Mouse (Mus musculus) MEL (cell line): ENCODE data around the gene Kcna3. TPM values are rescaled to one million over a fixed set of nuclear protein-coding genes. Genes with fewer than 3 reads are reported as not detected.

ENCODE experiments used
- DNase-seq: peaks from one replicate; pipeline ENCODE4 v3.0.0; 2011; ENCODE audit warnings: low read depth, low spot score
- H3K27ac ChIP-seq: 2 replicates; pipeline ENCODE4 v1.5.1; 2012; ENCODE audit warnings: low read depth, mild to moderate bottlenecking, control low read depth, low read length, moderate library complexity; ENCODE audit not compliant: control insufficient read depth
- H3K27me3 ChIP-seq, 2 experiments: fragments of 150-350 bp in 1 of 2; sonication (generic) in 1 of 2; 2 replicates each; pipeline ENCODE4 v1.6.1; 2012; ENCODE audit warnings: low read length in 2 of 2, mild to moderate bottlenecking in 2 of 2, improper control_type of control experiment in 1 of 2, moderate library complexity in 1 of 2; ENCODE audit not compliant: insufficient read depth in 2 of 2, control insufficient read depth in 1 of 2
- H3K36me3 ChIP-seq, 2 experiments: 2 replicates each; pipeline ENCODE4 v1.6.1; 2012 to 2014; ENCODE audit warnings: low read length in 2 of 2, improper control_type of control experiment in 1 of 2, inconsistent platforms in 1 of 2, mild to moderate bottlenecking in 1 of 2; ENCODE audit not compliant: insufficient read depth in 2 of 2, control insufficient read depth in 1 of 2
- H3K4me1 ChIP-seq, 2 experiments: fragments of 150-350 bp in 1 of 2; sonication (generic) in 1 of 2; 2 replicates each; pipeline ENCODE4 v1.6.1; 2012; ENCODE audit warnings: low read length in 2 of 2, improper control_type of control experiment in 1 of 2, mild to moderate bottlenecking in 1 of 2; ENCODE audit not compliant: insufficient read depth in 2 of 2, control insufficient read depth in 1 of 2
- H3K4me3 ChIP-seq, 2 experiments: fragments of 150-350 bp in 1 of 2; sonication (generic) in 1 of 2; 2 replicates each; pipeline ENCODE4 v1.5.1; 2012; ENCODE audit warnings: low read depth in 2 of 2, low read length in 2 of 2, mild to moderate bottlenecking in 2 of 2, moderate library complexity in 2 of 2, control low read depth in 1 of 2, improper control_type of control experiment in 1 of 2; ENCODE audit not compliant: control insufficient read depth in 1 of 2, insufficient read depth in 1 of 2
- H3K79me2 ChIP-seq: 2 replicates; pipeline ENCODE4 v1.6.1; 2012; ENCODE audit warnings: mild to moderate bottlenecking, low read length, moderate library complexity; ENCODE audit not compliant: control insufficient read depth, poor library complexity, insufficient read depth
- H3K9ac ChIP-seq: 2 replicates; pipeline ENCODE4 v1.6.1; 2012; ENCODE audit warnings: low read depth, mild to moderate bottlenecking, control low read depth, low read length, moderate library complexity; ENCODE audit not compliant: control insufficient read depth, poor library complexity, severe bottlenecking
- H3K9me3 ChIP-seq: fragments of 150-350 bp; sonication (generic); replicated peaks from 2 replicates; pipeline ENCODE4 v1.6.1; 2012; ENCODE audit warnings: mild to moderate bottlenecking, low read length, improper control_type of control experiment, moderate library complexity; ENCODE audit not compliant: insufficient read depth
- CHD1 ChIP-seq: IDR thresholded peaks from 2 replicates; pipeline ENCODE4 v1.6.1; 2012; ENCODE audit warnings: low read depth, mild to moderate bottlenecking, inconsistent platforms, low read length, improper control_type of control experiment
- CHD2 ChIP-seq: IDR thresholded peaks from 2 replicates; pipeline ENCODE4 v1.6.1; 2011; ENCODE audit warnings: low read length, improper control_type of control experiment
- CTCF ChIP-seq, 3 experiments: IDR thresholded peaks in 2 of 3; conservative IDR thresholded peaks in 1 of 3; 2 replicates each; pipeline ENCODE4 v1.5.1; 2011 to 2012; ENCODE audit warnings: low read length in 3 of 3, low read depth in 2 of 3, mild to moderate bottlenecking in 2 of 3, improper control_type of control experiment in 1 of 3, inconsistent platforms in 1 of 3, mixed read lengths in 1 of 3, moderate library complexity in 1 of 3; ENCODE audit not compliant: control insufficient read depth in 1 of 3, insufficient read depth in 1 of 3, poor library complexity in 1 of 3, severe bottlenecking in 1 of 3
- E2F4 ChIP-seq: IDR thresholded peaks from 2 replicates; pipeline ENCODE4 v1.6.1; 2011; ENCODE audit warnings: low read depth, low read length, improper control_type of control experiment, borderline replicate concordance
- EP300 ChIP-seq, 2 experiments: IDR thresholded peaks; 2 replicates each; pipeline ENCODE4 v1.6.1; 2011; ENCODE audit warnings: improper control_type of control experiment in 2 of 2, low read length in 2 of 2, low read depth in 1 of 2, mild to moderate bottlenecking in 1 of 2
- GABPA ChIP-seq: IDR thresholded peaks from 2 replicates; pipeline ENCODE4 v1.6.1; 2012; ENCODE audit warnings: low read depth, mild to moderate bottlenecking, inconsistent platforms, low read length, improper control_type of control experiment, moderate library complexity
- HCFC1 ChIP-seq: IDR thresholded peaks from 2 replicates; pipeline ENCODE4 v1.6.1; 2012; ENCODE audit warnings: low read depth, mild to moderate bottlenecking, inconsistent platforms, low read length, improper control_type of control experiment, moderate library complexity
- JUND ChIP-seq: IDR thresholded peaks from 2 replicates; pipeline ENCODE4 v1.6.1; 2011; ENCODE audit warnings: low read depth, mild to moderate bottlenecking, improper control_type of control experiment, low read length
- MAX ChIP-seq: IDR thresholded peaks from 2 replicates; pipeline ENCODE4 v1.6.1; 2011; ENCODE audit warnings: low read length, improper control_type of control experiment
- MEF2A ChIP-seq: IDR thresholded peaks from 2 replicates; pipeline ENCODE4 v1.6.1; 2014; ENCODE audit warnings: low read depth, mild to moderate bottlenecking, inconsistent platforms, low read length, improper control_type of control experiment; ENCODE audit not compliant: poor library complexity, insufficient replicate concordance, severe bottlenecking; ENCODE audit errors: extremely low read depth
- MXI1 ChIP-seq: IDR thresholded peaks from 2 replicates; pipeline ENCODE4 v1.6.1; 2011; ENCODE audit warnings: mild to moderate bottlenecking, low read depth, low read length, improper control_type of control experiment
- MYB ChIP-seq: IDR thresholded peaks from 2 replicates; pipeline ENCODE4 v1.6.1; 2011; ENCODE audit warnings: mild to moderate bottlenecking, low read depth, low read length, improper control_type of control experiment
- NRF1 ChIP-seq: IDR thresholded peaks from 2 replicates; pipeline ENCODE4 v1.6.1; 2014; ENCODE audit warnings: low read depth, mild to moderate bottlenecking, inconsistent platforms, low read length, improper control_type of control experiment, moderate library complexity; ENCODE audit not compliant: poor library complexity, insufficient read depth, severe bottlenecking
- POLR2AphosphoS2 ChIP-seq: IDR thresholded peaks from 2 replicates; pipeline ENCODE4 v1.6.1; 2011; ENCODE audit warnings: low read length, improper control_type of control experiment
- SMC3 ChIP-seq: IDR thresholded peaks from 2 replicates; pipeline ENCODE4 v1.6.1; 2011; ENCODE audit warnings: low read depth, low read length, improper control_type of control experiment
- TBP ChIP-seq: IDR thresholded peaks from 2 replicates; pipeline ENCODE4 v1.8.0; 2011; ENCODE audit warnings: low read depth, low read length, improper control_type of control experiment
- TCF12 ChIP-seq: IDR thresholded peaks from 2 replicates; pipeline ENCODE4 v1.6.1; 2014; ENCODE audit warnings: low read depth, mild to moderate bottlenecking, inconsistent platforms, low read length, improper control_type of control experiment, moderate library complexity
- UBTF ChIP-seq: IDR thresholded peaks from 2 replicates; pipeline ENCODE4 v1.6.1; 2012; ENCODE audit warnings: low read depth, mild to moderate bottlenecking, inconsistent platforms, low read length, improper control_type of control experiment, moderate library complexity, borderline replicate concordance; ENCODE audit not compliant: insufficient read depth
- USF1 ChIP-seq: IDR thresholded peaks from 2 replicates; pipeline ENCODE4 v1.6.1; 2014; ENCODE audit warnings: low read depth, mild to moderate bottlenecking, inconsistent platforms, low read length, improper control_type of control experiment, moderate library complexity
- USF2 ChIP-seq, 2 experiments: IDR thresholded peaks; 2 replicates each; pipeline ENCODE4 v1.6.1; 2011 to 2012; ENCODE audit warnings: improper control_type of control experiment in 2 of 2, low read length in 2 of 2, borderline replicate concordance in 1 of 2, inconsistent platforms in 1 of 2, low read depth in 1 of 2, mild to moderate bottlenecking in 1 of 2; ENCODE audit not compliant: insufficient read depth in 1 of 2
- ZC3H11A ChIP-seq: IDR thresholded peaks from 2 replicates; pipeline ENCODE4 v1.6.1; 2012; ENCODE audit warnings: low read depth, mild to moderate bottlenecking, inconsistent platforms, low read length, improper control_type of control experiment
- ZKSCAN1 ChIP-seq: IDR thresholded peaks from 2 replicates; pipeline ENCODE4 v1.6.1; 2012; ENCODE audit warnings: low read depth, mild to moderate bottlenecking, inconsistent platforms, low read length, improper control_type of control experiment, moderate library complexity
- ZMIZ1 ChIP-seq: IDR thresholded peaks from 2 replicates; pipeline ENCODE4 v1.6.1; 2012; ENCODE audit warnings: low read depth, mild to moderate bottlenecking, inconsistent platforms, low read length, improper control_type of control experiment, moderate library complexity
- polyA plus RNA-seq, 2 experiments: library from polyadenylated mRNA; stranded (reverse) in 1 of 2; unstranded in 1 of 2; fragments of >175 nt in 1 of 2; fragments of >200 nt in 1 of 2; gene quantifications; 2 replicates each; pipeline versions ENCODE4 v1.2.1 to v1.2.4; 2012; ENCODE audit warnings: low replicate concordance in 2 of 2, low read depth in 1 of 2; ENCODE audit not compliant: insufficient read length in 2 of 2, insufficient read depth in 1 of 2, missing spikeins in 1 of 2
- total RNA-seq: library from RNA; depleted of rRNA; stranded (reverse); fragments of 300-350 nt; gene quantifications from 2 replicates; pipeline ENCODE4 v1.2.3, GENCODE M21; 2012

Gene Kcna3
- total and polyA plus RNA-seq, 3 experiments: not detected

DNA sequence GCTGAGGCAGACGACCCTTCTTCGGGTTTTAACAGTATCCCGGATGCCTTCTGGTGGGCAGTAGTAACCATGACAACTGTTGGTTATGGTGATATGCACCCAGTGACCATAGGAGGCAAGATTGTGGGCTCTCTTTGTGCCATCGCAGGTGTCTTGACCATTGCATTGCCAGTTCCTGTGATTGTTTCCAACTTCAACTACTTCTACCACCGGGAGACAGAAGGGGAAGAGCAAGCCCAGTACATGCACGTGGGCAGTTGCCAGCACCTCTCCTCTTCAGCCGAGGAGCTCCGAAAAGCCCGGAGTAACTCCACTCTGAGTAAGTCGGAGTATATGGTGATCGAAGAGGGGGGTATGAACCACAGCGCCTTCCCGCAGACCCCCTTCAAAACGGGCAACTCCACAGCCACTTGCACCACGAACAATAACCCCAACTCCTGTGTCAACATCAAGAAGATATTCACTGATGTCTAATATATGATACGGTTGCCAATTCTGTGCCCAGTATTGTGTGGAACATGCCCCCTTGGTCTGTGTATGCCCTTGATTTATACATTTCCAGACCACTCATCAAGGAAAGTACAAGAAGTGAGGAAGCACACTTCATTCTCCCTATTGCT lies 1.7 kb downstream of the Kcna3 start:
- no peaks in the 10 kb centered on the region for H3K79me2 ChIP-seq
- H3K4me1 ChIP-seq: no peaks in the 10 kb centered on the region
- no peak for DNase-seq
- no peaks in the 10 kb centered on the region for H3K36me3 ChIP-seq
- no peak for TF ChIP-seq CHD2
- no peak for TF ChIP-seq USF1
- no peak for TF ChIP-seq EP300 (IDR thresholded peaks at IDR 0.05; ENCODE audit: low read depth in 1 of 2, low read length in 2 of 2)
- TF ChIP-seq MEF2A: no peak
- no peak for TF ChIP-seq SMC3
- TF ChIP-seq E2F4: no peak
- no peak for TF ChIP-seq CTCF (IDR thresholded peaks at IDR 0.05 in 2 of 3, conservative IDR thresholded peaks at IDR 0.05 in 1 of 3; ENCODE audit: control insufficient read depth in 1 of 3, insufficient read depth in 1 of 3, low read depth in 2 of 3, low read length in 3 of 3, poor library complexity in 1 of 3, severe bottlenecking in 1 of 3)
- TF ChIP-seq HCFC1: no peak
- no peak for TF ChIP-seq ZKSCAN1
- no peak for TF ChIP-seq TCF12
- TF ChIP-seq MXI1: no peak
- TF ChIP-seq MAX: no peak
- no peak for TF ChIP-seq ZC3H11A
- no peak for TF ChIP-seq NRF1
- TF ChIP-seq CHD1: no peak
- no peak for TF ChIP-seq UBTF
- no peak for TF ChIP-seq USF2 (IDR thresholded peaks at IDR 0.05; ENCODE audit: borderline replicate concordance in 1 of 2, insufficient read depth in 1 of 2, low read depth in 1 of 2, low read length in 2 of 2)
- no peak for TF ChIP-seq JUND
- no peak for TF ChIP-seq MYB
- TF ChIP-seq POLR2AphosphoS2: no peak
- TF ChIP-seq, all 39 proteins: peak for 0
- H3K9me3 ChIP-seq: no peaks in the 10 kb centered on the region
- H3K27me3 ChIP-seq: no peaks in the 10 kb centered on the region
- H3K27ac ChIP-seq: no peak overlapping the region
- H3K4me3 ChIP-seq: no peak overlapping the region
- H3K9ac ChIP-seq: no peak overlapping the region

DNA sequence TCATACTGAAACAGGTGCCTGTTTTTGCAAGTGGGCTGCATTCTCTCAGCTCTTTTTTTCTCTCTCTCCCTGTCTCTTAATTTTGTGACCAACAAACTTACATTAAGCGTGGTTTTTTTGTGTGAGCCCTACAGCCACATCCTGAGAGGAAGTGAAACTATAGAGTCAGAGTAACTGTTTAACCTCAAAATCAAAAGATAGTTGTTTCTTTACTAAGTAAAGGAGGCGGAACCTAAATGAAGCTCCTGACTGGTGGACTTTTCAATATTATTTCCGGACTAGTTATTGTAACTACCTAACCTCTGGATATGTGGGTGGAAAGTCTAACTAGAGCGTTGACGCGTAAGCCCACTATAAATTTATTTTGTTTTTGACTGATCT lies 2.2 kb downstream of the Kcna3 start:
- DNase-seq: no peak
- Histone ChIP-seq H3K4me1 (no peaks in the 10 kb centered on the region), H3K79me2 (no peaks in the 10 kb centered on the region), H3K9ac (no peak overlapping the region), H3K27me3 (no peaks in the 10 kb centered on the region), H3K36me3 (no peaks in the 10 kb centered on the region), H3K9me3 (no peaks in the 10 kb centered on the region), H3K4me3 (no peak overlapping the region), H3K27ac (no peak overlapping the region)
- no peak for TF ChIP-seq TBP
- TF ChIP-seq GABPA: no peak
- no peak for TF ChIP-seq E2F4
- no peak for TF ChIP-seq ZMIZ1
- no peak for TF ChIP-seq USF2 (IDR thresholded peaks at IDR 0.05; ENCODE audit: borderline replicate concordance in 1 of 2, insufficient read depth in 1 of 2, low read depth in 1 of 2, low read length in 2 of 2)
